Mouse (Mus musculus) liver, postnatal 0 days (tissue): ENCODE measurements around the gene Gm9817. TPM values are rescaled to one million over a fixed set of nuclear protein-coding genes. Genes with fewer than 3 reads are reported as not detected.

ENCODE experiments used
- ATAC-seq: fragments of 200-750 bp; cut with Nextera tagmentation; 2 replicates; pipeline ENCODE4 v1.8.0; 2017; ENCODE audit warnings: mild to moderate bottlenecking, moderate library complexity
- DNase-seq: peaks from one replicate; pipeline ENCODE4 v3.0.0-alpha.2; 2016
- H3K27ac ChIP-seq: fragments of 300-500 bp; sonication (generic); 2 replicates; pipeline ENCODE4 v1.5.1; 2014; ENCODE audit warnings: antibody characterized with exemption, moderate library complexity, mild to moderate bottlenecking, low read depth
- H3K27me3 ChIP-seq: fragments of 300-500 bp; sonication (generic); 2 replicates; pipeline ENCODE4 v1.6.1; 2014; ENCODE audit warnings: low read length, control low read depth, mixed read lengths; ENCODE audit not compliant: insufficient read depth
- H3K36me3 ChIP-seq: fragments of 300-500 bp; sonication (generic); replicated peaks from 2 replicates; pipeline ENCODE4 v1.6.1; 2014; ENCODE audit warnings: mild to moderate bottlenecking, control low read depth, low read length, moderate library complexity, mixed read lengths; ENCODE audit not compliant: insufficient read depth
- H3K4me1 ChIP-seq: fragments of 300-500 bp; sonication (generic); 2 replicates; pipeline ENCODE4 v1.6.1; 2014; ENCODE audit warnings: antibody characterized with exemption, mild to moderate bottlenecking, control low read depth; ENCODE audit not compliant: insufficient read depth
- H3K4me2 ChIP-seq: fragments of 300-500 bp; sonication (generic); 2 replicates; pipeline ENCODE4 v1.6.1; 2014; ENCODE audit warnings: low read depth, mild to moderate bottlenecking, low read length, moderate library complexity, mixed read lengths
- H3K4me3 ChIP-seq: fragments of 300-500 bp; sonication (generic); 2 replicates; pipeline ENCODE4 v1.5.1; 2014; ENCODE audit warnings: low read depth, low read length
- H3K9ac ChIP-seq: fragments of 300-500 bp; sonication (generic); replicated peaks from 2 replicates; pipeline ENCODE4 v1.6.1; 2014; ENCODE audit warnings: mild to moderate bottlenecking, moderate library complexity
- H3K9me3 ChIP-seq: fragments of 300-500 bp; sonication (generic); 2 replicates; pipeline ENCODE4 v1.6.1; 2016; ENCODE audit warnings: mild to moderate bottlenecking, control low read depth, low read length, mixed read lengths
- CTCF ChIP-seq: sonication (generic); IDR thresholded peaks from 2 replicates; pipeline ENCODE4 v1.5.1; 2016; ENCODE audit warnings: antibody characterized with exemption, low read depth
- EP300 ChIP-seq: IDR thresholded peaks from 2 replicates; pipeline ENCODE4 v1.6.1; 2016; ENCODE audit warnings: antibody characterized with exemption, low read depth, mild to moderate bottlenecking
- WGBS: fragments of 180-500 bp; shearing (Covaris S2); extraction: QIAGEN DNeasy Blood & Tissue Kit; methylation state at CpG from one replicate; pipeline ENCODE4 v1.1.7; 2014; ENCODE audit not compliant: insufficient replicate concordance; 5-methylcytosine and 5-hydroxymethylcytosine counted together
- polyA plus RNA-seq: library from polyadenylated mRNA; unstranded; fragments of >200 nt; fragmentation: Nextera tagmentation; extraction: Ambion mirVana; gene quantifications from 2 replicates; pipeline ENCODE4 v1.2.1, GENCODE M21; 2015

Gene Gm9817
- polyA plus RNA-seq, 1 experiment from 2014 or later: not detected

DNA sequence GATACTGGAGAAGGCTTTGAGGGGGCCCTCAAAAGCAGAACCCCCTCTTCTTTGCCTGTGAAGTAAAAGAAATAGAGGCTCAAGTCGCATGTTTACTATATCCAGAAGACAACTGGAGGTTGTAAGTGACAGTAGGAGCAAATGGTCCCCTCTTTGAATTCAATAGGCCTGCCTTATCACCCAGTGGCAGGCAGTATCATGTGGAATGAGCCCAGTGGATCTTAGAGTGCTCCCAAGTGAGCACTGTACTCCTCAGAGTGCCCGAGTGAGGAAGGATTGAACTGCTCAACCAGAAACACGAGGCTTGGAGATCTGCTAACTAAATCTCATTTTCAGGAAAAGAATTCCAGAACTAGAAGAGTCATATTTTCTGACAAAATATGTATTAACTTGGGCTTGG, 40.3 kb downstream of the Gm9817 start:
- ATAC-seq (no peak), DNase-seq (no peak)
- H3K4me2 ChIP-seq: no peak overlapping the region
- TF ChIP-seq CTCF: no peak
- no peak for TF ChIP-seq EP300
- H3K27me3 ChIP-seq: peaks cover 13% of the 10 kb centered on the region; the same call in 1 of the 2 replicates
- no peak overlapping the region for H3K27ac ChIP-seq
- no peak overlapping the region for H3K4me3 ChIP-seq
- WGBS: 51% methylated on average over 3 of the region's 3 CpGs
- H3K36me3 ChIP-seq: no peaks in the 10 kb centered on the region
- H3K4me1 ChIP-seq: no peaks in the 10 kb centered on the region
- no peaks in the 10 kb centered on the region for H3K9me3 ChIP-seq
- no peak overlapping the region for H3K9ac ChIP-seq

Other genes with a start within 250 kb of the Gm9817 start
- 34.2 and 40.5 TPM in 2 replicates for gene Dtnbp1, start 76.5 kb upstream of the Gm9817 start, polyA plus RNA-seq